Mouse (Mus musculus) kidney, postnatal 0 days (tissue): ENCODE data around the gene Epsti1. TPM values are rescaled to one million over a fixed set of nuclear protein-coding genes. Genes with fewer than 3 reads are reported as not detected.
"Not testable (repeated sequence)": the region's sequence is repeated elsewhere in the genome, so short reads cannot be mapped to it uniquely, and the experiment has no call there.

Source experiments
- ATAC-seq: fragments of 200-750 bp; cut with Nextera tagmentation; replicated peaks from 2 replicates; pipeline ENCODE4 v1.8.0; 2017; ENCODE audit warnings: low read depth, moderate number of reproducible peaks, moderate TSS enrichment, moderate library complexity; ENCODE audit not compliant: low FRiP score
- DNase-seq: peaks from one replicate; pipeline ENCODE4 v3.0.0-alpha.2; 2016; ENCODE audit warnings: low spot score
- H3K27ac ChIP-seq: fragments of 300-500 bp; sonication (generic); 2 replicates; pipeline ENCODE4 v1.5.1; 2014; ENCODE audit warnings: mild to moderate bottlenecking
- H3K27me3 ChIP-seq: fragments of 300-500 bp; sonication (generic); 2 replicates; pipeline ENCODE4 v1.6.1; 2014; ENCODE audit warnings: low read length, mixed read lengths; ENCODE audit not compliant: insufficient read depth
- H3K36me3 ChIP-seq: fragments of 300-500 bp; sonication (generic); 2 replicates; pipeline ENCODE4 v1.6.1; 2014; ENCODE audit warnings: low read length, mixed read lengths; ENCODE audit not compliant: insufficient read depth
- H3K4me1 ChIP-seq: fragments of 300-500 bp; sonication (generic); replicated peaks from 2 replicates; pipeline ENCODE4 v1.6.1; 2014; ENCODE audit warnings: antibody characterized with exemption, low read length, mixed read lengths; ENCODE audit not compliant: insufficient read depth
- H3K4me2 ChIP-seq: fragments of 300-500 bp; sonication (generic); 2 replicates; pipeline ENCODE4 v1.6.1; 2014; ENCODE audit warnings: mild to moderate bottlenecking, low read length, moderate library complexity, mixed read lengths
- H3K4me3 ChIP-seq: fragments of 300-500 bp; sonication (generic); replicated peaks from 2 replicates; pipeline ENCODE4 v1.5.1; 2014; ENCODE audit warnings: low read depth, low read length
- H3K9ac ChIP-seq: fragments of 300-500 bp; sonication (generic); 2 replicates; pipeline ENCODE4 v1.6.1; 2014; ENCODE audit warnings: low read depth, low read length
- H3K9me3 ChIP-seq: fragments of 300-500 bp; sonication (generic); replicated peaks from 2 replicates; pipeline ENCODE4 v1.6.1; 2016; ENCODE audit warnings: low read length, inconsistent platforms, mixed read lengths
- CTCF ChIP-seq: IDR thresholded peaks from 2 replicates; pipeline ENCODE4 v1.5.1; 2016; ENCODE audit warnings: antibody characterized with exemption, low read depth, mild to moderate bottlenecking, moderate library complexity
- WGBS: fragments of 180-500 bp; shearing (Covaris S2); extraction: QIAGEN DNeasy Blood & Tissue Kit; methylation state at CpG from one replicate; pipeline ENCODE4 v1.1.7; 2014; 5-methylcytosine and 5-hydroxymethylcytosine counted together
- polyA plus RNA-seq: library from polyadenylated mRNA; unstranded; fragments of >200 nt; fragmentation: Nextera tagmentation; extraction: Ambion mirVana; gene quantifications from 2 replicates; pipeline ENCODE4 v1.2.1, GENCODE M21; 2015

Gene Epsti1
- polyA plus RNA-seq, 1 experiment from 2014 or later, result 3.8 TPM

- no peak overlapping the region for H3K4me2 ChIP-seq
- 85% methylated on average over 3 of the region's 3 CpGs for WGBS
- no peak for DNase-seq
- H3K9me3 ChIP-seq, result no peaks in the 10 kb centered on the region
- H3K4me1 ChIP-seq, result no peaks in the 10 kb centered on the region
- no peak overlapping the region for H3K9ac ChIP-seq
- TF ChIP-seq CTCF, result no peak
- H3K27ac ChIP-seq, result no peak overlapping the region
- H3K4me3 ChIP-seq, result no peak overlapping the region
- no peaks in the 10 kb centered on the region for H3K36me3 ChIP-seq
- no peak for ATAC-seq
- H3K27me3 ChIP-seq, result no peaks in the 10 kb centered on the region
Measured at GRCm38 (mm10) chr14:77870926-77871325, 33.1 kb upstream of the Epsti1 start.

DNA sequence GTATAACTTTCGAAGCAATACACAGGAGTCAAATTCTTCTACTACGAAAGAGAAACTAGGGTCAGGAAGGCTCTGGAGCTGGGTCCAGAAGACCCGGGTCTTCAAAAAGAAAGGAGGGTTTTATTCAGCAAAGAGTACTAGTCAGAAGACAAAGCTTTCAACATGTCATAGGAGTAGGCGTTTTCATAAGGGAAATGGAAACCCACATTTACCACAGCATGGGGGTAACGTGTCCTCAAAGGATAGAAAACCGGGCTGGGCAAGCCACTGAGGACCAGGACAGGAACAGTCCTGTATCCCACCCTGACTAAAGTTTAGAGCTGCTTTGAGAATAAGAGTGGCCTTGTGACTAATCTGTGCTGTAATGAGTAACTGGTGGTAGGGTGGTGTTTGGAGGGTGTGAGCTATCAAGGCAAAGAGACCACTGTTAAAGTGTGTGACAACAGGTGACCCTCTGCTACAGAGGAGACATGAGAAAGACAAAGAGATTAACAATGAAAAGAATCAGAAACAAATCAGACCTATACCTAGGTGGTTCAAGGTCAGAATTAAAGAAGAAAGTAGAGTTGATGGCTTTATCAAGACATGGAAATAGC lies 32.6 kb upstream of the Epsti1 start:
- no peak overlapping the region for H3K4me3 ChIP-seq
- DNase-seq (no peak), ATAC-seq (no peak)
- no peak overlapping the region for H3K27ac ChIP-seq
- 91% methylated on average over 6 of the region's 6 CpGs for WGBS
- no peaks in the 10 kb centered on the region for H3K27me3 ChIP-seq
- no peaks in the 10 kb centered on the region for H3K36me3 ChIP-seq
- H3K9me3 ChIP-seq, result no peaks in the 10 kb centered on the region
- no peak overlapping the region for H3K9ac ChIP-seq
- TF ChIP-seq CTCF, result no peak
- no peak overlapping the region for H3K4me2 ChIP-seq
- no peaks in the 10 kb centered on the region for H3K4me1 ChIP-seq

DNA sequence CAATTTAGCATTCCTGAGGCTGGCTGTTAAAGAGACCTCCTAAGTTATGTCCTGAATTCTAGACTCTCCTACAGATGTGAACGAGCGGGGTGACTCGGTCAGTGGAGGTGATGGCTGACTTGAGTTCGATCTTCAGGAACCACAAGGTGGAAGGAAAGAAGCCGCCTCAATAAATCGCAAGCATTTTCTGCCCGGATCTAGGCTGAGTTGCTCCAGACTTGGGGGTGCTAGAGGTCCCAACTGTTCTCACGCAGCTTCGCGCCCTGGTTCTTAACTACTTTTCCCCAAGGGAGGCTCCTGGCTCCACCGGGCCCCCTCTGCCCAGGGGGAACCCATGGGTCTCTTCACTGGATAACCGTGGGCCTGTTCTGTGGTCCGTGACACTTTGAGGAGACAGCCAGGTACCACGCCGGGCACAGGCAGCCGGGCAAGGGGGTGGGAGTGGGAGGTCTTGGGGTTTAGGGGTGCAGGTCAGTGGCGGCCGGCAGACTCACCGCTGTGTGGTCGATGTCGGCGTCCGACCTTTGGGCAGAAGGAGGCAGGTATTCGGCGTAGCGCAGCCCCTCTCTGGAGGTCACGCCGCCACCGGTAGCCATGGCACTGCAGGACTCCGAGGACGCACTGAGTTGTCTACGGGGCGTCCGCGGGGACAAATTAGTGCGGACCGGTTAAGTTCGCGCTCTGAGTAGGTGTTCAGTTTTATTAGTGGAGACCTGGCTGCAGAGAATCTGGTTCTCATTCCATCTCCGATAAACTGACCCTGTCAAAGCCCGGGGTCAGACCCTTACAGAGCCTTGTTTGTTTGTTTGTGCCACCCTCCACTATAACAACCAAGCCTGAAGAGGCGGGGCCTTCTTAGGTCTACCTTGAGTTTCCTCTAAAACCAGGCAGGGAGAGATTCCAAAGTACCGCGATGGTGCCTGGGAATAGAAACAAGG lies 29.5 kb upstream of the Epsti1 start, which contains the start of gene Dnajc15:
TSS of gene Dnajc15 (minus strand) at position 822 of the 938 bp plus-strand sequence.
- H3K36me3 ChIP-seq, result no peaks in the 10 kb centered on the region
- peak within 1 kb of the TSS; percentile 65; the same call in 1 of the 2 replicates for H3K27ac ChIP-seq
- H3K4me1 ChIP-seq, result no peaks in the 10 kb centered on the region
- peak; percentile 80 for DNase-seq
- H3K9ac ChIP-seq, result peak within 1 kb of the TSS; percentile 72
- no peak; the same call in 1 of the 2 replicates for TF ChIP-seq CTCF
- no peaks in the 10 kb centered on the region for H3K27me3 ChIP-seq
- peak; percentile 91 for ATAC-seq
- H3K4me3 ChIP-seq, result peak within 1 kb of the TSS; percentile 86
- no peaks in the 10 kb centered on the region for H3K9me3 ChIP-seq
- 1% methylated on average over 44 of the region's 44 CpGs for WGBS
- H3K4me2 ChIP-seq, result peak within 1 kb of the TSS; percentile 85

- Histone ChIP-seq H3K9ac (no peak overlapping the region), H3K9me3 (no peaks in the 10 kb centered on the region), H3K27me3 (no peaks in the 10 kb centered on the region), H3K4me2 (no peak overlapping the region), H3K4me3 (no peak overlapping the region), H3K4me1 (no peaks in the 10 kb centered on the region), H3K27ac (no peak overlapping the region), H3K36me3 (no peaks in the 10 kb centered on the region)
- no peak for TF ChIP-seq CTCF
- ATAC-seq (no peak), DNase-seq (no peak)
- WGBS, result 73% methylated on average over 1 of the region's 1 CpGs
Measured at GRCm38 (mm10) chr14:77876199-77876598, 27.8 kb upstream of the Epsti1 start.

DNA sequence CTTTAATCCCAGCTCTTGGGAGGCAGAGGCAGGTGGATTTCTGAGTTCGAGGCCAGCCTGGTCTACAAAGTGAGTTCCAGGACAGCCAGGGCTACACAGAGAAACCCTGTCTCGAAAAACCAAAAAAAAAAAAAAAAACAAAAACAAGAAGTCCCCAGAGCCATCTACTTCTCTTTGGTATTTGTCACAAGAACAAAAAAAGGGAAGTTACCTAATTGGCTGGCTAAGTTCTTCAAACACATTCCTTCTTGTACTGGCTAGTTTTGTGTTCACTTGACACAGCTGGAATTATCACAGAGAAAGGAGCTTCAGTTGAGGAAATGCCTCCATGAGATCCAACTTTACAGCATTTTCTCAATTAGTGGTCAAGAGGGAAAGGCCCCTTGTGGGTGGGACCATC lies 26.2 kb upstream of the Epsti1 start:
- H3K4me1 ChIP-seq, H3K9me3 ChIP-seq, H3K4me2 ChIP-seq, H3K27ac ChIP-seq, H3K9ac ChIP-seq, H3K36me3 ChIP-seq, DNase-seq, H3K27me3 ChIP-seq, H3K4me3 ChIP-seq, ATAC-seq: not testable (repeated sequence)
- WGBS, result 94% methylated on average over 2 of the region's 2 CpGs

DNA sequence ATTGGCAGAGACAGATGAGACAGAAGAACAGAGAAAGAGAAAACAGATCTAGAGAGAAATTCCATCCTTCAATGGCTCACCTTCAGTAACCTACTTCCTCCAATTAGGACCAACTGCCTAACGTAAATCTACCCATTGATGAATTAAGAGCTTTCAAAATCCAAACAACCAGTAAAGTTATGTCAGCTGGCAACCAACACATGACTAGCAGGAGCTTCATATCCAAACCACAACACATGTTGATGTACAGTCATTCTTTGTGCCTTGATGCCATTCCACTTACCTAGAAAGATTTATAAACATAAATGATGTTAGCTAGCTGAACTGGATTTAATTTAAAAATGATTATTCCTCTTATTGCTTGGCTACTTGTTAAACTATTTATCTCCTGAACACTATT lies 22.0 kb upstream of the Epsti1 start:
- Histone ChIP-seq H3K27ac (no peak overlapping the region), H3K4me2 (no peak overlapping the region), H3K27me3 (no peaks in the 10 kb centered on the region), H3K9me3 (no peaks in the 10 kb centered on the region), H3K4me3 (no peak overlapping the region), H3K9ac (no peak overlapping the region), H3K36me3 (no peaks in the 10 kb centered on the region), H3K4me1 (no peaks in the 10 kb centered on the region)
- no peak for ATAC-seq
- no peak for DNase-seq
- no peak for TF ChIP-seq CTCF
- WGBS, result 71% methylated on average over 1 of the region's 1 CpGs
